Mouse (Mus musculus): ENCODE measurements around the gene Neo1. TPM values are rescaled to one million over a fixed set of nuclear protein-coding genes. Genes with fewer than 3 reads are reported as not detected.

The Neo1 gene
- polyA plus RNA-seq (2012; rRNA removed): 2.2 and 2.4 TPM in 2 replicates

- WGBS: under 1% methylated on average over 70 of the region's 86 CpGs
- peaks cover 16% of the 10 kb centered on the region for H3K27me3 ChIP-seq (ENCODE audit: control insufficient read depth, insufficient read depth, low read length)
- TF ChIP-seq POLR2A (IDR thresholded peaks at IDR 0.05; ENCODE audit: low read depth, low read length) (no peak), CTCF (IDR thresholded peaks at IDR 0.05; ENCODE audit: extremely low read depth, insufficient read depth, insufficient read length, insufficient replicate concordance) (no peak)
- H3K4me3 ChIP-seq (ENCODE audit: extremely low read depth, insufficient read depth, insufficient read length): peak within 1 kb of the TSS; percentile 44
- DNase-seq (ENCODE audit: low read depth in 1 of 2, low spot score in 2 of 2): peak in 1 of 2 experiments; percentile 6
- H3K36me3 ChIP-seq (ENCODE audit: control insufficient read depth, insufficient read depth, low read length): no peaks in the 10 kb centered on the region
- peaks cover 5% of the 10 kb centered on the region; the same call in 1 of the 2 replicates for H3K4me1 ChIP-seq (ENCODE audit: control insufficient read depth, insufficient read depth, insufficient read length)
- no peak within 1 kb of the TSS for H3K27ac ChIP-seq (ENCODE audit: insufficient read depth, low read length)
Measured at GRCm38 (mm10) chr9:59036159-59036731, at the start of gene Neo1. Gene Neo1, minus strand, starts transcription at chr9:59036441.

DNA sequence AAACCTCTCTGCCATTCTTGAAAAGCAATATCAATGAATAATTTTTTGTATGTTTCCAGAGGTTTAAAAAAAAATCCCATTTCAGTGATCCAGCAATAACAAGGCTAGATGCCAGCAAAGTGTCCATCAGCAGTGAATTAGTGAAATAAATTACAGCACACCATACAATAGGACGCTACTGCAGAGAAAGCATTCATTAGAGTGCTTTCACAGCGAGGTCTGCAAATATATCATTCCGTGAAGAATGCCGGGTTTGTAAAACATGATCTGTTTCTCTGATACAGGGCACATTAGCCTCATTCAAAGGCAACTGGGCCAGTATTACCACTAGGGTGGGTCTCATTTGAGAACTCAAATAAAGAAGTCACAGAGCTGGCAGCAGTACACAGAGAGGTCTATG lies 39.4 kb upstream of the Neo1 start:
- 87% methylated on average over 4 of the region's 4 CpGs for WGBS
- TF ChIP-seq POLR2A (IDR thresholded peaks at IDR 0.05; ENCODE audit: low read depth, low read length): no peak
- no peak for TF ChIP-seq CTCF (IDR thresholded peaks at IDR 0.05; ENCODE audit: extremely low read depth, insufficient read depth, insufficient read length, insufficient replicate concordance)
- Histone ChIP-seq H3K27ac (ENCODE audit: insufficient read depth, low read length) (no peak overlapping the region), H3K4me1 (ENCODE audit: control insufficient read depth, insufficient read depth, insufficient read length) (no peaks in the 10 kb centered on the region), H3K27me3 (ENCODE audit: control insufficient read depth, insufficient read depth, low read length) (no peaks in the 10 kb centered on the region), H3K4me3 (ENCODE audit: extremely low read depth, insufficient read depth, insufficient read length) (no peak overlapping the region), H3K36me3 (ENCODE audit: control insufficient read depth, insufficient read depth, low read length) (no peaks in the 10 kb centered on the region)
- no peak for DNase-seq (ENCODE audit: low read depth in 1 of 2, low spot score in 2 of 2)

DNA sequence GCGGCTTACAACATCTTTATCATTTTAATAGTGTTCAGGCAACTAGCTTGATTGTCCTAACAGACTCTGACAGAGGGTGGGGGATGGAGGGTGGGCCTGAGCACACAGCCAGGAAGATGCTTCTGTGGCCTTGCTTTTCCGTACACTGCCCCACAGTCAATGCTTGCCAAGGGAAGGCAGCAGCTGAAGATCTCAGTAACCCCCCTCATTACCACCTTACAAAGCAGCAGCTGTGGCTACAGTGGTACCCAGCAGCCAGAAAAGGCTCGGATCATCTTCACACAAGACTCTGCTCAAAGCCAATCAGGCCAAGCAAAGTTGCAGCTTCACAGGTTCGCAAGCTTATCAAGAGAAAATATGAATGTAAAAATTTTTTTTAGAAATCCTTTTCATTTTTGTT lies 37.6 kb upstream of the Neo1 start:
- Histone ChIP-seq H3K36me3 (ENCODE audit: control insufficient read depth, insufficient read depth, low read length) (no peaks in the 10 kb centered on the region), H3K4me1 (ENCODE audit: control insufficient read depth, insufficient read depth, insufficient read length) (no peaks in the 10 kb centered on the region), H3K27ac (ENCODE audit: insufficient read depth, low read length) (no peak overlapping the region), H3K4me3 (ENCODE audit: extremely low read depth, insufficient read depth, insufficient read length) (no peak overlapping the region), H3K27me3 (ENCODE audit: control insufficient read depth, insufficient read depth, low read length) (no peaks in the 10 kb centered on the region)
- DNase-seq (ENCODE audit: low read depth in 1 of 2, low spot score in 2 of 2): no peak
- TF ChIP-seq CTCF (IDR thresholded peaks at IDR 0.05; ENCODE audit: extremely low read depth, insufficient read depth, insufficient read length, insufficient replicate concordance) (no peak), POLR2A (IDR thresholded peaks at IDR 0.05; ENCODE audit: low read depth, low read length) (no peak)
- whole genome bisulfite sequencing: 90% methylated on average over 4 of the region's 4 CpGs

- TF ChIP-seq CTCF (IDR thresholded peaks at IDR 0.05; ENCODE audit: extremely low read depth, insufficient read depth, insufficient read length, insufficient replicate concordance) (no peak), POLR2A (IDR thresholded peaks at IDR 0.05; ENCODE audit: low read depth, low read length) (no peak)
- H3K36me3 ChIP-seq (ENCODE audit: control insufficient read depth, insufficient read depth, low read length): no peaks in the 10 kb centered on the region
- 41% methylated on average over 14 of the region's 14 CpGs for WGBS
- H3K4me1 ChIP-seq (ENCODE audit: control insufficient read depth, insufficient read depth, insufficient read length): no peaks in the 10 kb centered on the region
- DNase-seq (ENCODE audit: low read depth in 1 of 2, low spot score in 2 of 2): no peak
- no peaks in the 10 kb centered on the region for H3K27me3 ChIP-seq (ENCODE audit: control insufficient read depth, insufficient read depth, low read length)
- H3K27ac ChIP-seq (ENCODE audit: insufficient read depth, low read length): no peak overlapping the region
- no peak overlapping the region for H3K4me3 ChIP-seq (ENCODE audit: extremely low read depth, insufficient read depth, insufficient read length)
Measured at GRCm38 (mm10) chr9:59072076-59072777, 36.0 kb upstream of the Neo1 start.

DNA sequence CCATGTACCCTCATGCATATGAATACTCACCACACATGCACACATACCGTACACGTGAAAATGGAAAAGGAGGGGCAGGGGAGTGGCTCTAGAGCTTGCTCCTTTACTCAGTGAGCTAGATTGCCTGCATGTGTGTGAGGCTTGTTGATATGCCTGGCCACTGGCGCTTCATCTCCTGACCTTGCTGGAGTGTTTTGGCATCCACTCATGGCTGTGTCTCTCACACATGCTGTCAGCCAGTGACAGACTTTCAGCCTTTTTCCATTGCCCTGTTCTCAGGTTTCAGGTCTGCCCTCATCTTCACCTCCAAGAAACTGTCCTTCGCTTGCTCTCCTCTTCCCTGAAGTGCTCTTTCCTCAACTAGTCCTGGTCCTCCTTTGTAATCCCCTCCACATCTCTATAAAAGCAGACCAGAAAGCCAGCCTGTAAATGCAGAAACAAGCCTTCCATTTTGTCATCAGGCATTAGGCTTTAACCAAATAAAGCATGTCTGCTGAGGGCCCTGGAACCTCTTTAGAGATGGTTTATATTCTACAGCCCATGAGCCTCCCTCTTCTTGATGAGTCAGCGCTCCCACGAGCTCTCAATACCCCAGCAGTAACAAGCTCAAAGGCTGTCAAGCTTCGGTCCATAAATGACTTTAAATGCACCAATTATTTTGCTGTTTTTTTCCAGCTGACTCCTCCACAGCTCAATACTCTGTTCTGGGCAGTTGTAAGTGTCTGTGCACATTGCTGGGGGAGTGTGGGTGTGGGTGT lies 35.2 kb upstream of the Neo1 start:
- Histone ChIP-seq H3K27ac (ENCODE audit: insufficient read depth, low read length) (no peak overlapping the region), H3K36me3 (ENCODE audit: control insufficient read depth, insufficient read depth, low read length) (no peaks in the 10 kb centered on the region), H3K4me3 (ENCODE audit: extremely low read depth, insufficient read depth, insufficient read length) (no peak overlapping the region), H3K4me1 (ENCODE audit: control insufficient read depth, insufficient read depth, insufficient read length) (no peaks in the 10 kb centered on the region), H3K27me3 (ENCODE audit: control insufficient read depth, insufficient read depth, low read length) (no peaks in the 10 kb centered on the region)
- TF ChIP-seq CTCF (IDR thresholded peaks at IDR 0.05; ENCODE audit: extremely low read depth, insufficient read depth, insufficient read length, insufficient replicate concordance) (no peak), POLR2A (IDR thresholded peaks at IDR 0.05; ENCODE audit: low read depth, low read length) (no peak)
- WGBS: 76% methylated on average over 7 of the region's 7 CpGs
- no peak for DNase-seq (ENCODE audit: low read depth in 1 of 2, low spot score in 2 of 2)

DNA sequence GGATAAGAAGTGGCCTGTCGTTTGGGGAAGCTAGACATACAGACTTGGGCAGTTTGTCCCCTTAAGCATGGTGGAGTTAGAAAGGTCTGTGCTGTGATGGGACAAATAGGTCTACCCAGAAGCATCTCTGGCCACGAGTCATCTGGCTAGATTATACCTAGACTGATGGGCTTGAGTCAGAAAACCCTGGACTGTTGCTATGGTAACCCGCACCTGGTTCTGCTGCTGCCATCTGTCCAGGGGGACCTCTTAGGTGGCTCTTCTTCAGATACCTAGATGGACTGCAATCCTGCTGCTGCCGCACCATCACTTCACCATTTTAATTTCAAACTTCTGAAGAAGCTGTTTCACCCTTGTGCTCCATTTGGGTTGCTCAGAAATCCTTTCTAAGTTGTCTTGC lies 34.0 kb upstream of the Neo1 start:
- H3K4me1 ChIP-seq (ENCODE audit: control insufficient read depth, insufficient read depth, insufficient read length): no peaks in the 10 kb centered on the region
- no peaks in the 10 kb centered on the region for H3K36me3 ChIP-seq (ENCODE audit: control insufficient read depth, insufficient read depth, low read length)
- H3K27ac ChIP-seq (ENCODE audit: insufficient read depth, low read length): no peak overlapping the region
- WGBS: 78% methylated on average over 4 of the region's 4 CpGs
- no peak overlapping the region for H3K4me3 ChIP-seq (ENCODE audit: extremely low read depth, insufficient read depth, insufficient read length)
- no peak for TF ChIP-seq CTCF (IDR thresholded peaks at IDR 0.05; ENCODE audit: extremely low read depth, insufficient read depth, insufficient read length, insufficient replicate concordance)
- no peak for TF ChIP-seq POLR2A (IDR thresholded peaks at IDR 0.05; ENCODE audit: low read depth, low read length)
- no peaks in the 10 kb centered on the region for H3K27me3 ChIP-seq (ENCODE audit: control insufficient read depth, insufficient read depth, low read length)
- no peak for DNase-seq (ENCODE audit: low read depth in 1 of 2, low spot score in 2 of 2)

Measured in spleen, adult 2 months (tissue).